Mouse (Mus musculus) pancreas, adult 10 weeks (tissue): ENCODE results near the gene Slc25a3. TPM values are rescaled to one million over a fixed set of nuclear protein-coding genes. Genes with fewer than 3 reads are reported as not detected.

Experiments used
- polyA plus RNA-seq: library from polyadenylated mRNA; stranded (reverse); fragments of 350-450 nt; fragmentation: Illumina TruSeq; extraction: RNeasy Lipid Tissue Mini Kit (QIAGEN cat#74804); gene quantifications from one replicate; pipeline ENCODE4 v1.2.3, GENCODE M21; 2015; ENCODE audit warnings: low read depth, low replicate concordance; ENCODE audit not compliant: insufficient read depth

Slc25a3 gene
- 149 TPM for polyA plus RNA-seq

GRCm38 (mm10) chr10:91123828-91124822, at the start of gene Slc25a3:
Slc25a3 (minus strand) TSS chr10:91124059.

GRCm38 (mm10) chr10:91082550-91083392, 41.1 kb downstream of the Slc25a3 start, which contains the start of the genes Apaf1 and Ikbip:
Apaf1 (minus strand) TSS chr10:91082770.
Ikbip (plus strand) TSS chr10:91082940.

Other genes with a start within 250 kb of the Slc25a3 start
- 4.7 TPM for gene Apaf1, start 41.3 kb downstream of the Slc25a3 start, polyA plus RNA-seq
- gene Ikbip, start 41.1 kb downstream of the Slc25a3 start, polyA plus RNA-seq, result 7.1 TPM
- gene Tmpo, start 57.3 kb upstream of the Slc25a3 start, polyA plus RNA-seq, result 23.6 TPM